Mouse (Mus musculus) olfactory bulb, adult 2 months (tissue): ENCODE results near the gene Strip1. TPM values are rescaled to one million over a fixed set of nuclear protein-coding genes. Genes with fewer than 3 reads are reported as not detected.
A peak's percentile ranks its signal among the peaks of the same experiment; 100 is the strongest.

Source experiments
- H3K27ac ChIP-seq: fragments of 200-500 bp; 2 replicates; pipeline ENCODE4 v1.5.1; 2012; ENCODE audit warnings: low read depth, low read length; ENCODE audit not compliant: insufficient read depth
- H3K4me1 ChIP-seq: fragments of 200-500 bp; 2 replicates; pipeline ENCODE4 v1.6.1; 2012; ENCODE audit warnings: low read length; ENCODE audit not compliant: control insufficient read depth, insufficient read depth
- H3K4me3 ChIP-seq: fragments of 200-500 bp; 2 replicates; pipeline ENCODE4 v1.5.1; 2012; ENCODE audit warnings: mild to moderate bottlenecking, low read depth, low read length, moderate library complexity; ENCODE audit not compliant: insufficient read depth
- CTCF ChIP-seq: fragments of 200-500 bp; IDR thresholded peaks from 2 replicates; pipeline ENCODE4 v1.5.1; 2012; ENCODE audit warnings: low read depth, mild to moderate bottlenecking, low read length, moderate library complexity; ENCODE audit not compliant: insufficient read depth
- POLR2A ChIP-seq: fragments of 200-500 bp; IDR thresholded peaks from 2 replicates; pipeline ENCODE4 v1.6.1; 2012; ENCODE audit warnings: mild to moderate bottlenecking, low read depth, low read length, moderate library complexity; ENCODE audit not compliant: insufficient read depth
- WGBS: fragments of 180-500 bp; shearing (Covaris S2); methylation state at CpG from one replicate; pipeline ENCODE4 v1.1.7; 2018; 5-methylcytosine and 5-hydroxymethylcytosine counted together
- polyA plus RNA-seq: library from polyadenylated mRNA; stranded (reverse); fragments of >200 nt; gene quantifications from 2 replicates; pipeline ENCODE4 v1.2.4, GENCODE M21; 2012; ENCODE audit warnings: low replicate concordance; ENCODE audit not compliant: missing spikeins, insufficient read depth, insufficient read length

Strip1 gene
- polyA plus RNA-seq, 1 experiment, result not detected

DNA sequence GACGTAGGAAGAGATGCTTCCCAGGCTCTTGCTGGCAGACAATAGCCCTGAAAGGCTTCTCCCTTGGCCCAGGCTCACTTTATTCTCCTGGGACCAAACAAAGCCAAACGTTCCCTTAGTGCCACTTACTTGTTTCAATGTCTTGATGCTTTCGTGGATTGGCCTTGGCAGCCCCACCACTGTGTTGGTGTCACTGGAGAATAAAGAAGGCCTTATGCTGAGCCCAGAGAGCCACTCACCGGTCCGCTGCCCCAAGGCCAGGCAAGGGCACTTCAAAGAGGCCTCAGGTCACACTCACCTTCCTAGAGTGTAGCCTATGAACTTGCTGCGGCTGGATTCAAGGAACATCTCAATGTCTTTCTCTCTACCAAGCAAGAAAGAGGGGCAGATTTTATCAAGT is 11.6 kb downstream of the Strip1 start:
- WGBS, result 83% methylated on average over 6 of the region's 6 CpGs
- TF ChIP-seq CTCF, result no peak
- TF ChIP-seq POLR2A, result no peak
- Histone ChIP-seq H3K27ac (no peak overlapping the region), H3K4me3 (no peak overlapping the region), H3K4me1 (no peaks in the 10 kb centered on the region)

DNA sequence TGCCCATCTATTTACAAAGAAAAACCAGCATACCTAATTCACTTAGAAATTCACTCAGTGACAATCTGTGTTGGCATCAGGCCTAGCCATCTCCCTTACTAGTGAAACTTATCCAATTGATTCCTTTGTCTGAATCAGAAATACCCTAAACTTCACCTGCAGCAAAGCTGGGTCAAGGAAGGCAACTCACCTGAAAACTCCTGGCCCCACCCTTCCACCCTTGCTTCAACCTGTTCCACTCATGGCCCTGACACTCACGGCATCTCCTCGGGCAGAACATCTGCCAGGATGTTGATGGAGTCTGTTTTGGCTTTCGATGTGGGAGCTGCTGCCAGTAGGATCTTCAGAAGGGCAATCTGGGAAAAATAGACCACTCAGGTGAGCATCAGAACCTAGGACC is 13.7 kb downstream of the Strip1 start:
- TF ChIP-seq POLR2A, result no peak
- no peak for TF ChIP-seq CTCF
- Histone ChIP-seq H3K4me1 (no peaks in the 10 kb centered on the region), H3K4me3 (no peak overlapping the region), H3K27ac (no peak overlapping the region)
- WGBS, result 97% methylated on average over 3 of the region's 3 CpGs

DNA sequence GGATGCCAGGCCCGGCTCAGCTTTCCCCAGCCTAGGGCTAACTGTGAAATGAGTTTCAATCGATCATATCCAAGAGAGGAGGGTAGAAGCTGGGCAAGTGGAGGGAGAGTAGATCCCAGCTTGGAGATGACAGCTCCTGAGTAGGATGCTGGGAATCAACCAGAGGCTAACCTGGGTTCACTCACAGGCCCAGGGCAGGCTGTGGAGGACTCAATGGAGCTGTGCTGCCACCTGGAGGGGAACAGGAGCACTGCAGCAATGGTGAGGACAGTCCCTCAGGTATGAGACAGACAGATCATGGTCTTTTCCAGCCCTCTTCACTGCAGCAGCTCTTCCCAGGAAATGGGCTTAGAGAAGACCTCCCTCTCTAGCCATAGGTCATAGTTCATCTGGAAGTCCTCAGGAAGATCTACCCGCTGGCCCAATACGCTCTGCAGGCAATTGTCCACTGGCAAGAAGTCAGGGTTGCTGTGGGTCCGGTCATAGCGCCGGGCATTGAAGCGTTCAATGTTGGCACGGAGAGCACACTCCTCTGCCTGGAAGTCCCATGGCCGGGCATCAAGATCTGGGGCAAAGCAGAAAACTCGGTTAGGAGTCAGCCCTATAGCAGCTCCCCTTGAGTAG is 18.5 kb downstream of the Strip1 start:
- TF ChIP-seq POLR2A (no peak), CTCF (no peak)
- H3K4me3 ChIP-seq, result no peak overlapping the region
- no peaks in the 10 kb centered on the region for H3K4me1 ChIP-seq
- H3K27ac ChIP-seq, result no peak overlapping the region
- 71% methylated on average over 11 of the region's 11 CpGs for WGBS

DNA sequence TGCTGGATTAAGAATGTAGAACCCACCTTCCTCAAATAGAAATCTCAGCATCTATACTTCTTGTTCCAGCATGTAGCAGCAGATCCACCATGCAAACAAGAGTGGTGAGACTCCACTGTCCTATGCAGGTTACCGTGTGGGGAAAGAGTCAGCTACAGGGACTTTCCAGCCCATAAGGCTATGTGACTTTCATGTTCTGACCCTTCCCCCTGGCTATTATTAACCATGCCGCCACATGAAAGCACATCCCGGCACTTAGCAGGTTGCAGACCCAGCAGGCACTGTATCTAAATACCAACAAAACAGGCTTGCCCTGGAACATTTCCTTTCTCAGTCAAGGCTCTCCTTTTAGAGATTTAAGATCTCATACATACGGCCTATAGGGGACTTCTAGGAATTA is 20.1 kb downstream of the Strip1 start:
- no peak overlapping the region for H3K27ac ChIP-seq
- WGBS, result 72% methylated on average over 4 of the region's 4 CpGs

DNA sequence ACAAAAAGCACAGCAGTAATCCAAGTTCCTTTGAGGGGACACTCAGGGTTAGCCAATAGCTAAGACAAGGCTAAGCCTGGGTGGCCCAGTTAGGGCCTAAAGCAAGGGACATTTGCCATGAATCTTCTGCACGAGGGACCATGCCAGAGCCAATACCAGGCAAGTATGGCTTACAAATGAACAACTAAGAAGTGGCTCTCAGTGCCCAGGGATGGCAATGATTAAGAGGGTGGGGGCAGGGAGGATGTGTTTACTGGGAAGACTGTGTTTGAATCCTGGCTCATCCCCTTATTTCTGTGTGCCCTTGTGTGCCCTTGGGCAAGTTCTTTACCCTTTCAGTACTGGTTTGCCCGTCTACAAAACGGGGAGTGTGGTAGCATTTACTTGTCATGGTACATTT is 22.1 kb downstream of the Strip1 start:
- Histone ChIP-seq H3K4me3 (no peak overlapping the region), H3K27ac (no peak overlapping the region), H3K4me1 (no peaks in the 10 kb centered on the region)
- 57% methylated on average over 3 of the region's 3 CpGs for WGBS
- TF ChIP-seq CTCF, result no peak

More for the DNA sequence above, 20.1 kb downstream of the Strip1 start:
- no peak for TF ChIP-seq CTCF
- no peak for TF ChIP-seq POLR2A
- H3K4me1 ChIP-seq, result no peaks in the 10 kb centered on the region
- H3K4me3 ChIP-seq, result no peak overlapping the region

DNA sequence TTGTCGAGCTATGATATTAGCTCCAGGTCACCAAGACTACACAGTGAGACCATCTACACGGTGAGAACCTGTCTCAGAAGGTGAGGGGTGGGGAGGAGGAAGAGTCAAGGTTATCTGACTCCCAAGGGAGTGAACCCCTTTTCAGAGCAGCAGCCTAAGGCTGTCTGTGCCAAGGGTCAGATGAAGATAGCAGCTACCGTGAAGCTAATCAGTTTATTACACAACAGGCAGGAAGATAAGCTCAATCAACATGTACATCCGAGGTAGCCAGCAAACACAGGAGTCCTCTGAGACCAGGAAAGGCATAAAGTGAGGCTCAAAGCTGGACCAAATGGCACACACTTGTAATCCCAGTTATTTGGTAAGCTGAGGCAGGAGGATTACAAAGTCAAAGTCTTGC is 22.7 kb downstream of the Strip1 start:
- WGBS, result 88% methylated on average over 4 of the region's 4 CpGs
- H3K4me3 ChIP-seq, result no peak overlapping the region
- no peak for TF ChIP-seq CTCF
- TF ChIP-seq POLR2A, result no peak
- H3K27ac ChIP-seq, result no peak overlapping the region
- no peaks in the 10 kb centered on the region for H3K4me1 ChIP-seq

DNA sequence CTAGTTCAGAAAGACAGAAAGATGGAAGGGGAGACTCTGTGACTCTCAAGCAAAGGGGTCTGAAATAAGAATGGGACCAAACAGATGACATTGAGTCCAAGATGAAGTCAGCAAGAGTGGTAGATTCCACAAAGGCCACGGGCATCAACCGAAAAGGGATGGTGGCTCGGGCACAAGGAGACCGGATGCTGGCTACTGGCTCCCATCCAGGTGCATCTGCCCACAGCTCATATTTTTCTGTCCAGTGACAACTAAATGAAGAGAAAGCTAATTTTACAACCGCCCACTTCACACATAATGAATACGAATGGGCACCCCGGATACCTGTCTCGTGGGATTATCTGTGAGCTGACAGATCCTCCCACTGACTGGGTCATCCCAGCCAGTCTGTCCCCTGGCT is 24.3 kb downstream of the Strip1 start:
- no peak overlapping the region for H3K27ac ChIP-seq
- no peak for TF ChIP-seq POLR2A
- no peak for TF ChIP-seq CTCF
- H3K4me3 ChIP-seq, result no peak overlapping the region
- 86% methylated on average over 8 of the region's 8 CpGs for WGBS
- no peaks in the 10 kb centered on the region for H3K4me1 ChIP-seq

DNA sequence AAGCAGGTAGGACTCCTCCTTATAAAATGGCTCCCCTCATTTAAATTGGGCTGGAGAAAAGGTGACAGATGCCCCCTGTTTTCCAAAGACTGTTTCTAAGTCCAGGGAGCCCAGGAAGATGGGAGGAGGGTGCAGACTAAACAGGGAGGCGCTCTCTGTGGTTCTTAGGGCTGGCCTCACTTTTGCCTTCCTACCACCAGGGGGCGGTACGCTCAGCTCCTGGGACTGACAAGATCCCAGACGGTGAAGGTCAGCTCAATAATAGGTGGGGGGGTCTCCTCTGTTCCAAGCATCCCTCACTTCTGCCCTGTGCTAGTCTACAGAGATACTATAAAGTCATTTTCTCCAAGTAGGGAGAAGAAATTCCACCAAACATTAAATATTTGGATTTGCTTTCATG is 26.2 kb downstream of the Strip1 start:
- no peak overlapping the region for H3K27ac ChIP-seq
- no peak for TF ChIP-seq POLR2A
- TF ChIP-seq CTCF, result peak; percentile 77
- no peaks in the 10 kb centered on the region for H3K4me1 ChIP-seq
- H3K4me3 ChIP-seq, result no peak overlapping the region
- 13% methylated on average over 4 of the region's 4 CpGs for WGBS

DNA sequence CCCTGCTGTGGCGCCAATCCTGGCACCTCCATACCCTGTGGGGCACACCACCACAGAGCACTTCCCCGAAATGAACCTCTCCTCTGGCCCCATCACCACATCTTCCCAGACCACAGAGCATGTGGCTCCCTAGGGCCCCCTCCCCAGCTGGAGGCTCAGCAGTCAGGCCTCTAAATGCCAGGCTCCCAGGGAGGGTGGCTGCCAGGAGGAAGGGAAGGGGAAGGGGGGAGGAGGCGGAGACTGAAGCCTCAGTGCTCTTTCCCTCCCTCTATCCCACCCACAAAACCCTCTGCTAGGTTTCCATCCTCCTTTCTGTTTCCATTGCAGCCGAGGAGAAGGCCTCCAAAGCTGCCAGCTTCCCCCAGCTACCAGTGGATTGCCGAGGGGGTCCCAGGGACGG is 31.4 kb downstream of the Strip1 start:
- no peak for TF ChIP-seq CTCF
- TF ChIP-seq POLR2A, result no peak
- no peak overlapping the region for H3K27ac ChIP-seq
- peaks cover 2% of the 10 kb centered on the region for H3K4me1 ChIP-seq
- H3K4me3 ChIP-seq, result no peak overlapping the region
- 68% methylated on average over 6 of the region's 6 CpGs for WGBS

DNA sequence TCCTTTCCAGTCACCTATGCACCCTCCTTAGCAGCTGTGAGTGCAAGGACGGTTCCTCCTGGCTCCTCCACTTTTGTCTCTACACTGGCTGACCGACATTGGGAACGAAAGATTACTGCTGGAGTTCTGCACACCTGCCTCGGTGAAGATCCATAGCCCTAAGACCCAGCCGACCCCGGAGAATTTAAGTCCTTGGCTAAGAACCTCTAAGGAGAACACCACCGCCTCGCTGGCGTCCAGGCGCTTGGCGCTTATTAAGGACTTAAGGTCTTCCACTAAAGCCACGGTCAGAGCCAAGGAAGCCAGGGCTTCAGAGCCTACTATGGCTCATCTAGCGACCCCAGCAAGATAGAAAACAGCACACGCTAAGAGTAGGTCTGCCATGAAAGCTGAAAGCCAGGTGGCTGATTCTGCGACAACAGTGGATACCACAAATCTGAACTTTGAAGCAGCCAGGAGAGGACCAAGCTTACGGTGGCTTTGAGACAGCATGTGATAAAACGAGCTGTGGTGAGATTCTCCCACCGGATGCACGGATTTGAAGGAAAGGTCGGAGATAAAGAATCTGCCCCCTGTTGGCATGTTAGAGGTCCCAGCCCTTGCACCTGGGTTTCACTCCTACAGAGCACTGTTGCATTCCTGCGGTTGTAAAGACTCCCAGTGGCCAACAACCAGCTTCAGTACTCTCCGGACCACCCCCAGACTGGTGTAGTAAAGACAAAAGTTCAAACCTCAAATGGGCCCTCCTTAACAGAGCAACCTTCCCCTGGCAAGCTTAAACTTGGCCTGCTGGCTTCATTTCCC is 33.7 kb downstream of the Strip1 start:
- Histone ChIP-seq H3K27ac (no peak overlapping the region), H3K4me3 (no peak overlapping the region), H3K4me1 (peaks cover 7% of the 10 kb centered on the region)
- 29% methylated on average over 22 of the region's 22 CpGs for WGBS
- TF ChIP-seq CTCF, result no peak
- no peak for TF ChIP-seq POLR2A
